Mouse (Mus musculus) lung, postnatal 0 days (tissue): ENCODE measurements around the gene Camk1d. TPM values are rescaled to one million over a fixed set of nuclear protein-coding genes. Genes with fewer than 3 reads are reported as not detected.

Experiments used
- ATAC-seq: fragments of 200-750 bp; cut with Nextera tagmentation; 2 replicates; pipeline ENCODE4 v1.8.0; 2017; ENCODE audit warnings: moderate library complexity
- DNase-seq: peaks from one replicate; pipeline ENCODE4 v3.0.0-alpha.2; 2016; ENCODE audit warnings: low spot score
- H3K27ac ChIP-seq: fragments of 300-500 bp; sonication (generic); 2 replicates; pipeline ENCODE4 v1.5.1; 2014; ENCODE audit warnings: antibody characterized with exemption, mild to moderate bottlenecking, low read length, mixed read lengths
- H3K27me3 ChIP-seq: fragments of 300-500 bp; sonication (generic); replicated peaks from 2 replicates; pipeline ENCODE4 v1.6.1; 2014; ENCODE audit warnings: low read length, mixed read lengths; ENCODE audit not compliant: insufficient read depth
- H3K36me3 ChIP-seq: fragments of 300-500 bp; sonication (generic); 2 replicates; pipeline ENCODE4 v1.6.1; 2014; ENCODE audit warnings: low read length, mixed read lengths; ENCODE audit not compliant: insufficient read depth
- H3K4me1 ChIP-seq: fragments of 300-500 bp; sonication (generic); 2 replicates; pipeline ENCODE4 v1.6.1; 2014; ENCODE audit warnings: antibody characterized with exemption, low read depth, low read length, mixed read lengths; ENCODE audit not compliant: insufficient read depth
- H3K4me2 ChIP-seq: fragments of 300-500 bp; sonication (generic); replicated peaks from 2 replicates; pipeline ENCODE4 v1.6.1; 2014; ENCODE audit warnings: low read depth, mild to moderate bottlenecking, low read length, moderate library complexity, mixed read lengths
- H3K4me3 ChIP-seq: fragments of 300-500 bp; sonication (generic); 2 replicates; pipeline ENCODE4 v1.5.1; 2014; ENCODE audit warnings: low read depth, low read length
- H3K9ac ChIP-seq: fragments of 300-500 bp; sonication (generic); replicated peaks from 2 replicates; pipeline ENCODE4 v1.6.1; 2014; ENCODE audit warnings: low read depth, mild to moderate bottlenecking
- H3K9me3 ChIP-seq: fragments of 300-500 bp; sonication (generic); 2 replicates; pipeline ENCODE4 v1.6.1; 2016; ENCODE audit warnings: low read length, mixed read lengths
- CTCF ChIP-seq: IDR thresholded peaks from 2 replicates; pipeline ENCODE4 v1.5.1; 2016; ENCODE audit warnings: antibody characterized with exemption, mild to moderate bottlenecking
- EP300 ChIP-seq: IDR thresholded peaks from 2 replicates; pipeline ENCODE4 v1.6.1; 2016; ENCODE audit warnings: antibody characterized with exemption, mild to moderate bottlenecking, control low read depth
- WGBS: fragments of 180-500 bp; shearing (Covaris S2); extraction: QIAGEN DNeasy Blood & Tissue Kit; methylation state at CpG from one replicate; pipeline ENCODE4 v1.1.7; 2014; 5-methylcytosine and 5-hydroxymethylcytosine counted together
- polyA plus RNA-seq: library from polyadenylated mRNA; unstranded; fragments of >200 nt; fragmentation: Nextera tagmentation; extraction: Ambion mirVana; gene quantifications from 2 replicates; pipeline ENCODE4 v1.2.1, GENCODE M21; 2015

The Camk1d gene
- polyA plus RNA-seq, 1 experiment from 2014 or later, result 2.2 TPM

DNA sequence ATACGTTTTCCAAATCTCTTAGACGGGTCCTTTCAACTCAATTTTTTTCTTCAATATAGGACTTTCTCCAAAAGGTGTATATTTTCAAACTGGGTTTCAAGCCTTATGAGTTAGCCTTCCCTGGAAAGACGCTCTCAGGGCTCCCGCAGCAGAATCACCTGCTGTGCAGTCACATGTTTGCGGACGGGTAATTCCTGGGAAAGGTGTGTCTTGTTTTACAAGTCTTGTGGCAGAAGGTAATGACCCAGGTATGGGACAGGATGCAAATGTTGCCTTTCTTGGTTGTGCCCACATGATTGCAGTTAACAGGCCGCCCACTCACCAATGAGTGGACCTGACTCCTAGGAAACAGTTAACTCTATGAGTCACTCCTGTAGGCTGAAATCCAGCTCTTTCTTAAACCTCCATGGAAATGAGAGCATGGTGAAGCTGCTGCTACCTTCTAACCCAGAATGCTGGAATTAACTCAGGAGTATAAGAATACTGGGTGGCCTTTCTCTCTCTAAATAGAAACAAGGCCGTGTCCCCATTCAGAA is 95.9 kb downstream of the Camk1d start:
- Histone ChIP-seq H3K9me3 (no peaks in the 10 kb centered on the region), H3K4me1 (no peaks in the 10 kb centered on the region), H3K36me3 (no peaks in the 10 kb centered on the region), H3K4me3 (no peak overlapping the region), H3K27me3 (no peaks in the 10 kb centered on the region), H3K4me2 (no peak overlapping the region), H3K9ac (no peak overlapping the region), H3K27ac (no peak overlapping the region)
- TF ChIP-seq EP300 (no peak), CTCF (no peak)
- DNase-seq, result peak; percentile 11
- no peak for ATAC-seq
- 80% methylated on average over 8 of the region's 8 CpGs for WGBS

DNA sequence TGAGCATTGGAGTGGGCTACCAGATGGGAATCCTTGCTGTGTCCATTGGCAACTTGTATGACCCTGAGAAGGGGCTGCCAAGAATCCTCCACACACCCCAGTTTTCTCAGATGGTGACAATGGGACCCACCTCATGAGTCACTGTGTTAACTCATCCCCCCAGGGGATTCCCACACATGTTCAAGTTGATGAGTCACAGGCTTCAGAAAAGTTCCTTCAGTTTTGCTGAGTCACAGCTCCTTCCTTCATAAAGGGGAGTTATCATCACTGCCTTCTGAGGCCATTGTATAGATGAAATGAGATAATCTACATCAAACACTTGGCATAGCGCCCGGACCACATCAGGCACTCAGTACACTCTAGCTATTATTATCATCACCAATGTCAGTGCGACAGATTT is 99.4 kb downstream of the Camk1d start:
- DNase-seq (peak; percentile 57), ATAC-seq (peak; percentile 52)
- no peak overlapping the region for H3K4me2 ChIP-seq
- TF ChIP-seq CTCF (no peak), EP300 (peak; percentile 38; the same call in 1 of the 2 replicates)
- H3K4me3 ChIP-seq, result no peak overlapping the region
- H3K9me3 ChIP-seq, result no peaks in the 10 kb centered on the region
- no peak overlapping the region for H3K9ac ChIP-seq
- H3K27ac ChIP-seq, result no peak overlapping the region
- no peaks in the 10 kb centered on the region for H3K27me3 ChIP-seq
- H3K4me1 ChIP-seq, result no peaks in the 10 kb centered on the region
- 65% methylated on average over 3 of the region's 3 CpGs for WGBS
- H3K36me3 ChIP-seq, result no peaks in the 10 kb centered on the region

DNA sequence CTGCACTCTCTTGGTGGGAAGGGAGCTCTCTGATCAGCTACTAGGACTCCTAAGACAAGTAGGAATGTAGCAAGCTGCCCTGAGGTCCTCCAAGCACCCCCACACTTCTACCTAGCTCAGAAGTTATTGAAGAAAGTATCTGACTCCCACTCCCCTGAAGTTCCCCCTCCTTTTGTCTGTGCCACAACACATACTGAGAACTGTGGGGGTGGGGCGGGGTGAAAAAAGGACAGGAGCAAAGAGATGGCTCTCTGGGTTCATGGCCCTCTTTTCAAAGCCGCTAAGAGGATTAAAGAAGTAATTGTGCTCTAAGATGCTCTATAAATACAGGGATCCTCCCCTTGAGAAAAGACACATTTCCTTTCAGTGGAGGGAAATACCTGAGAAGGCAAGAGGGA is 100.0 kb downstream of the Camk1d start:
- Histone ChIP-seq H3K27me3 (no peaks in the 10 kb centered on the region), H3K9ac (no peak overlapping the region), H3K4me1 (no peaks in the 10 kb centered on the region), H3K27ac (peak overlapping the region; percentile 11; the same call in 1 of the 2 replicates), H3K36me3 (no peaks in the 10 kb centered on the region), H3K4me3 (no peak overlapping the region), H3K4me2 (no peak overlapping the region), H3K9me3 (no peaks in the 10 kb centered on the region)
- TF ChIP-seq EP300 (no peak), CTCF (no peak)
- 51% methylated on average over 2 of the region's 2 CpGs for WGBS
- ATAC-seq (no peak), DNase-seq (no peak)

DNA sequence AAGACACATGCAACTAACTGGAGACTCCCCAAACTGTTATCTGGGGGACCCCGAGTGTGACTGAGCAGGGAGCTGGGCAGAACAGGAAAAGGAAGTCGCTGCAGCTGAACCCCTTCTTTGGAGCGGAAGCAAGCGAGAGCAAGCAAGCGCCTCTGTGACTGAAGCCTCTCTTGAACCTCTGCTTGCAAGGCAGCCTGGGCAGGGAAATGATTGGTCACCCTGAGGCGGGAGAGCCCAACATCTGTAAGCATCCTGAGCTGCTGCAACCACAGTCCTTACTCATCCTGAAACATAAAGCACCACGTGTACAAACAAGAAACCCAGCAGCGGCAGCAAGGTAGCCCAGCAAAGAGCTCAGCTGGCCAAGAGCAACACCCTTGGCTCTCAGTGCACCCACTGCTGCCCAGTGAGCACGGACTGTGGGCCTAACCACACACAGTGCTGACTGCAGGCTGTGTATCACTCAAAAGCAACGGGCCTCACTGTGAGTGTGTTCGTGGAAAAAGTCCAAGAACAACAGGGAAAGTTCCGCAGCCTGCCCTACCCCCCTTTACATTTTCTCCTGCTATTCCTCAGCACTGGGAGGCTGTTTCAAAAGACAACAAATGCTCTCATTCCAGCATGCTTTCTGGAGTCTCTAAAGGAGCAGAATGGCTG is 100.5 kb downstream of the Camk1d start:
- no peaks in the 10 kb centered on the region for H3K9me3 ChIP-seq
- H3K36me3 ChIP-seq, result no peaks in the 10 kb centered on the region
- no peak overlapping the region for H3K4me3 ChIP-seq
- H3K4me2 ChIP-seq, result no peak overlapping the region
- H3K4me1 ChIP-seq, result no peaks in the 10 kb centered on the region
- 26% methylated on average over 12 of the region's 12 CpGs for WGBS
- TF ChIP-seq EP300, result no peak
- no peak for TF ChIP-seq CTCF
- ATAC-seq, result peak; percentile 71
- DNase-seq, result peak; percentile 54
- 0 out of 2 replicates have a peak overlapping the region, but pooled peaks have one; percentile 11 for H3K27ac ChIP-seq
- no peak overlapping the region for H3K9ac ChIP-seq
- H3K27me3 ChIP-seq, result no peaks in the 10 kb centered on the region

GRCm38 (mm10) chr2:5611601-5612000 is 102.7 kb downstream of the Camk1d start:
- ATAC-seq (no peak), DNase-seq (no peak)
- H3K4me2 ChIP-seq, result no peak overlapping the region
- no peaks in the 10 kb centered on the region for H3K9me3 ChIP-seq
- H3K9ac ChIP-seq, result no peak overlapping the region
- TF ChIP-seq CTCF, result no peak
- no peak for TF ChIP-seq EP300
- H3K4me3 ChIP-seq, result no peak overlapping the region
- H3K36me3 ChIP-seq, result no peaks in the 10 kb centered on the region
- H3K27ac ChIP-seq, result no peak overlapping the region
- no peaks in the 10 kb centered on the region for H3K4me1 ChIP-seq
- WGBS, result 40% methylated on average over 1 of the region's 1 CpGs
- H3K27me3 ChIP-seq, result no peaks in the 10 kb centered on the region

DNA sequence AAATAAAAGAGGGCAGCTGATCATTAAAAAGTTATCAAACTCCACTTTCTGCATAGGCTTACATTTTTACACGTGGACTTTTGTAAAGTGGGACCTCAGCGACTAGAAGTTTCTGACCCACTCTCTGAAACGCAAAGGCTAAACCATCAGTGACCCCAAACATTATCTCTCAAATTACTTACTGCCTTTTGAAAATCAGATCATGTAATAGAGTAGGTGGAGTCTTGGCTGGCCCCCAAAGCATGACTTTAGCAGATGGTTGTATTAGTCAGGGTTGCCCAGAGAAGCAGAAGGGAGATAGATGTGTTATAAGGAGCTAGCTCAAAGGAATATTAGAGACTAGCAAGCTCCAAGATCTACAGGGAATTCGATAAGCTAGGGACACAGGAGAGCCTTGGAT is 103.8 kb downstream of the Camk1d start:
- 78% methylated on average over 4 of the region's 4 CpGs for WGBS

More for the DNA sequence above, 103.8 kb downstream of the Camk1d start:
- ATAC-seq (no peak), DNase-seq (no peak)
- no peak overlapping the region for H3K4me2 ChIP-seq
- H3K27ac ChIP-seq, result no peak overlapping the region
- no peak overlapping the region for H3K4me3 ChIP-seq
- H3K9me3 ChIP-seq, result no peaks in the 10 kb centered on the region
- no peaks in the 10 kb centered on the region for H3K4me1 ChIP-seq
- no peaks in the 10 kb centered on the region for H3K27me3 ChIP-seq
- TF ChIP-seq CTCF, result no peak
- TF ChIP-seq EP300, result no peak
- no peaks in the 10 kb centered on the region for H3K36me3 ChIP-seq
- H3K9ac ChIP-seq, result no peak overlapping the region
